Mouse (Mus musculus): ENCODE data around the gene Alg14.

Alg14 gene

DNA sequence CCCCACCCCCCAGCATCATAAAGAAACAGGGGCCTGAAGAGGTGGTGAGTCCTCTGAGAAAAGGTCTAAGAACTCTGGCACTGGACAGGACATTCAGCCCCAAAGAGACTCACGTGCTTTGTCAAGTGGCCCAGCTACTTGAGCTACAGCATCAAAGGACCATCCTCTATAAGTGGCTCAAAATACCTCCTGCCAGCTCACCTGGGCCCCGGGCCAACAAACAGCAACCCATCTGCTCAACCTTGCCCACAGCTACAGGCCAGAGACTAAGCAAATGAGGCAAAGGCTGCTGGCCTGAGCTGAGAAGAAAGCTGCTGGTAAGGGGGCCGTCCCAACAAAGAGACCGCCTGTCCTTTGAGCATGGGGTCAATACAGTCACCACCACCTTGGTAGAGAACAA, 14.0 kb upstream of the Alg14 start:
- DNase-seq (ENCODE audit: low read depth), result no peak

DNA sequence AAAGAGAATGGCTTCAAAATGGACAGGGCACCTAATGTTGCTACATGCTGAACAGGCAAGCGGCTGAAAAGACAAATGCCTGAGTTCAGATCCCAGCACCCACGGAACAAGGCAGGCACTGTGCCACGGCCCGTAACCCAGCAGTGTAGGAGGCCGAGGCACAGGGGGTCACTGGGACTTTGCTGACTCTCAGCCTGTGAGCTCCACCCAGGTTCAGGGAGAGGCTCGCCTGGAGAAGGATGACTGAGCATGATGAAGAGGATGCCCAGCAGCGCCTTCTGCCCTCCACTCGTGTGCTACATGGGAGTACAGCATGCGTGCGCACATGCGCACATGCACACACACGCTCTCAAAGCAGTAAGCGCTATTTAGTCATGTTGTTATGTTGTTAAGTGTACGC, 11.9 kb upstream of the Alg14 start:
- DNase-seq (ENCODE audit: low read depth), result no peak

DNA sequence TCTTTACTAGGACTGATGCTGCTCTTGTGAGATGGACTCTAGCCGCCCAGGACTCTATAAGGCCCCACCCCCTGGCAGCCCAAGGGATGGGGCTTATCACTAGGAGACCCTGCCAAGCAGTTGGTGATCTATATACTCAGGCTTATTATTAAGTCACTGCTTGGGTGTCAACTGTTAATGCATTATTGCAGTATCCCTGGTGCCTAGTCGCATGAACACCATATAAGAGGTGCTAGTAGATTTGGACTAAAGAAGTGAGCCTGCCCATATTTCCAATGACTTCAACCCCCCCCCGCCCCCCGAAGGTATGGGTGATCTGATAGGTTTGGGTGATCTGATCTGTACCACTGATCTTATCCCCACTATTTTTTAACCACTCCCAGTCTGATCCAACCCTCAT, 8.6 kb upstream of the Alg14 start, which contains the start of gene Tmem56:
TSS of gene Tmem56 (minus strand) at position 101 of the 400 bp plus-strand sequence.
- no peak for DNase-seq (ENCODE audit: low read depth)

DNA sequence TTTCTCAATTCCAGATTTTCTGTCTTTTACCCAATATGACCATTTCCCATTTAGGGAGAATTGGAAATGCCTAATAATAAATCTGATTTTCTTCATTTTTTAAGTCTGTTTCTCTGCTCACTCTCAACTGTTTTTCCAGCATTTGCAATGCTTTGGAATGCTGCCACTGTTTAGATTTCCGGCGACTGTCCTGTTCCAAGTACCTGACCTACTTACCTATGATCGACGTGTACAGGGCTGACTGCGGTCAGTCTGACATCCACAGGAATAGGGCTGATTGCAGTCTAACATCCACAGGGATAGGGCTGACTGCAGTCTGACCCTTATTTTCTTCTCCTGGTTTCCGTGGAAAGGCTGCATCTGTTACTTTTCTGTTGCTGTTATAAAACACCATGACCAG, 6.4 kb upstream of the Alg14 start:
- no peak for DNase-seq (ENCODE audit: low read depth)

DNA sequence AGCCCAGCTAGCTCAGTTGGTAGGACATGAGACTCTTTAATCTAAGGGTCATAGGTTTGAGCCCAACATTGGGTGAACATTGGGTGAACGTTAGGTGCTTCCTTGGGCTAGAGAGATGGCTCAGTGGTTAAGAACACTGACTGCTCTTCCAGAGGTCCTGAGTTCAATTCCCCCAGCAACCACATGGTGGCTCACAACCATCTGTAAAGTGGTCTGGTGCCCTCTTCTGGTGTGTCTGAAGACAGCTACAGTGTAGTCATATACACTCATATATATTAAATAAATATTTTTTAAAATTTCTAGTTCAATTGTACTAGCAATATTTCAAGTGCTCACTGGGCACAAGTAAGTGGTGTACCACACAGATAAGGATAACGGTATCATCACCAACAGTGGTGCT, 4.4 kb upstream of the Alg14 start:
- no peak for DNase-seq (ENCODE audit: low read depth)

DNA sequence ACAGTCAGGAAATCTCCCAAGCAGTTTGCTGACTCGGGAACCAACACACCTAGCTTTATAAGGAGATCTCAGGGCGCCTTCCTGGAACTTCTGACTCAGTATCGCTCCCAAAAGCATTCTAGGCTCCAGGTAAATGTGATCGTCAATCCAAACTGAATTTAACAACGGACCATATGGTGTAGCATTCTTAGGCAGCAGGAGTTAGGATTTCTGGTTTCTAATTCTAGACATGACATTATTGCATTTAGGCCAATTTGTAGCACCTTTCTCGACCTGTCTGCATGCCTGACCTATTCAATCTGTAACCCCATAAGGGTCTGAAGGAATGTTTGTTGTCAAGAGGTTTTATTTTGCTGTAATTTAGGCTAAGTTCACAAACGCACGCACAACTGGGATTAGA, 892 bp upstream of the Alg14 start:
- DNase-seq (ENCODE audit: low read depth), result no peak

DNA sequence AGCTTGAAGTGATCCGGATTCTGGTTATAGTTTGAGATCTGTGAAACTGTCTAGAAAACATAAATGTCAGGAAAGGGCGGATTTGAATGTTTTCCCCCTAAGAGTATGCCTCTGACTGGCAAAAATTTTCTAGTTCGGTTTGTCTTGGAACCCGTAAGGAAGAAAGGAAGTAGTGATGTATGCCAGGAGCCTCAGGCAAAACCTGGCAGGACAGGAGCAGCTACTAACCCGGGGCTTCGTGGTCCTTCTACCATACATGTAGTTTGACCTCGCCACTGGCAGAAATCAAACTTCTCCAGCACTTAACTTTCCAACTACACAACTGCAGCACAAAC, 381 bp upstream of the Alg14 start:
- no peak for DNase-seq (ENCODE audit: low read depth)

DNA sequence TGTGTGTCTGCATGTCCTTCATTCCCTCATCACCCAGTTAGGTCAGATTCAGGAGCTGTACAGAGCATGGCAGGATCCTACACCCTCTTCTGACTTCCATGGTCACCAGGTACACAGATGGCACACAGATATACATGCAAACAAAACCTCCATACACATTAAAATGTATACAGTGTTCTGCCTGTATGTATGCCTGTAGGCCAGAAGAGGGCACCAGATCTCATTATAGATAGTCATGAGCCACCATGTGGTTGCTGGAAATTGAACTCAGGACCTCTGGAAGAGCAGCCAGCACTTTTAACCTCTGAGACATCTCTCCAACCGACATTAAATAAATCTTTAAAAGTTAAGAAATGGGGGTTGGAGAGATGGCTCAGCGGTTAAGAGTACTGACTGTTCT, 2.6 kb downstream of the Alg14 start:
- DNase-seq (ENCODE audit: low read depth), result no peak

DNA sequence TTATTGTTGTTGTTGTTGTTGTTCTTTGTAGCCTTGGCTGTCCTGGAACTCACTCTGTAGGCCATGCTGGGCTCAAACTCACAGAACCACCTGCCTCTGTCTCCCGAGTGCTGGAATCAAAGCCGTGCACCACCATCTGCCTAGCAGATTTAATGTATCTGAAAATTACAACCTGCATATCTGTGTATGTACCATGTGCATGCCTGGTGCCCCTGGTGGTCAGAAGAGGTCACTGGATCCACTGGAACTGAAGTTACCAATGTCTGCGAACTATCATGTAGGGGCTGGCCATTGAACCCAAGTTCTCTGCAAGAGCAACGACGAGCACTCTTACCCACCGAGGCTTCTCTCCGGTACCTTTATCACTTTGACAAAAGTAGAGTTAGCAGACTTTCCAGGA, 15.1 kb downstream of the Alg14 start:
- DNase-seq (ENCODE audit: low read depth), result no peak

DNA sequence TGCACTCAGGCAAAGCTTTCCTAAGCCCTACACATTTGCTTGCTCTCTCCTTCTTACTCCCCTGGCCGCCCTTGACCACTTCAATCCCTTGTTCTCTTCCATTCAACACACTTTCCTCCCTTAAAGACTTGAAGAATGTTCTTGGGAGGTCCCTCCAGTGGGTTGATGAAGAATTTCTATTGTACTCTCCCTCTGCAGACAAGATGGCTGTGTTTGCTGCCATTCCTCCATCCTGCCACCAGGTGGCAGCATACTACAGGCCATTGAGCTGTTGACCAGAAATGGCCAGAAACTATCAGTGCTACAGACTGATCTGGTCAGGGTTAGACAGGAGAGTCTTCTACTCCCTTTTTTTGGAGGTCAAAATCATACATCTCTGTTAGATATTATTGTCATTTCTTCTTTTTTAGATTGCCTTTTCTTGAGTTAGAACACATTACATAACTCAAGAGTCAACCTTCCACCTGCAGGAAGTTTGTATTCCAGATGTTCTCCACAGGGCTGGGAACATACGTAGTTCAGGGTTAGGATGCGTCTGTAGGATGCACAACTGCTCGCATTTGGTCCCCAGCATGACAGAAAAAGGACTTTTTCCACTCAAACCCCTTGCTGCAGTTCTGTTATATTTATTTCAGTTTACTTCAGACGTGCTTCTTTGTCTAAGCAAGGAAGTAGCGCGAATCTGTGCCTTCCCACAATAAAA, 16.1 kb downstream of the Alg14 start:
- DNase-seq (ENCODE audit: low read depth), result peak; percentile 72

DNA sequence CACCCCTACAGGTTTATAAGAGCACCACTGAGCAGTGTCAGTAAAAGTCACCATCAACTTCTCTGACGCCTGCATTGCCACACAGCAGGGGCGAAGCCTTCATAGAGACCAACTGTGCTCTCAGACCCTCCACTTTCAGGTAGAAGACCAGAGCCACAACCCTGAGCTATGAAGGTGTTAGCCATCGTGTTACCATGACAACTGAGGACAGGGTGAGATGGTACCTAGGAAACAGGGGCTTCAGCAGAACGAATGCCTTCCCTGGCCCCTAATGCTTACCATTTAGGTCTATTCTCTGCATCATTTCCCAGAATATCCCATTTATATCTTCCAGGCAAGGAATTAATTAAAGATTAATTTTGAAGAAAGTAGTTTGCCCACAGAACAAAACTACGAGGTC, 17.4 kb downstream of the Alg14 start:
- no peak for DNase-seq (ENCODE audit: low read depth)

DNA sequence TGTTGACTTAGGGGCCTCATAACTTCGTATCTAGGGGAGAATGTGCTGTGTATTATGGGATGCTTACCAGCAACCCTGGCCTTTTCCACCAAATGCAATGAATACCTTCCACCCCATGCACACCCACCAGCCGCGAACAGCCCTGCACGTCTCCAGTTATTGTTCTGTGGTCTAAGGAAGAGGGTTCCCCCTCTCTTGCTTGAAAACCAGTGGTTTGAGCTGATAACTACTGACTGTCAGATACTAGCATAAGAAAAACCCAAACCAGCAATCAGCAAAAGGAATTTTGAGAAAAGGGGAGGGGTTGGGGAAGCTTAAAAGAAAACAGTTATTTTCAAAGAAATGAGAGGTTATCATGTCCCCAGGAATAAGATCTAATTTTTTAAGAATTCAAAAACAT, 17.9 kb downstream of the Alg14 start:
- DNase-seq (ENCODE audit: low read depth), result peak; percentile 60

DNA sequence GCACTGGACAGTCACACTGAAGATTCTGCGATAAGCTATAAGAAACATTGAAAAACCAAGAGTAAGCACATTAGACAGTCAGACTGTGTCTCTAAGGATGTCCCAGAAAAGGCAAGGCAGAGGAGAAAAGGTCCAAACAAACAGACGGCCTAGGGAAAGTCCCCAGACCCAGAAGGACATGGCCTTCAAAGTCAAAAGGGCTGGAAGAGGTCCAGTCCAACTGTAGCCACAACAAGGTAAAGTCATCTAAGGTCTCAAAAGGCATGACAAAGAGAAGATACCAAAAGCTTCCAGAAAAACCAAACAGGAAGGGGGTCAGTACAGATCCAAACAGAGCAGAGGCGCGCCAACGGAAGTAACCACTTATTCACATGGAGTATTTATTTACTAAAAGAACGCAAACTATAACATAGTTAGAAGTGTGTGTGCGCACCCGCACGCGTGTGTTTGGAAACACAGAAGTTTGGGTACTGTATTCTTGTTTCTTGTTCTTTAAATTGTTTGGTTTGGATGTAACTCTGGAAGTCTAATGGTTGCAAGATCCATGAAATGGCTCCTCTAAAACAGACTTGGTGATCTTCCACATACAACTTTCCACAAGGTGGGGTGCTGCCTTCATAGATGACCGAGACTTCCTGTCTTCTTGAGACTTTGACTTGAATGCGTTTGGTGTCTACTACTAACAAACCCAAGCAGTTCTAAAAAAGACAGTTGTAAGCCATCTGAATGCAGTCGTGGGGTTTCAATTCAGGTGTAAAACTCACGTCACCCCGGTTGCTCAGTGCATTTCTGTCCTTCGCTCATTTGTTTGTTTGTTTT, 18.5 kb downstream of the Alg14 start:
- no peak for DNase-seq (ENCODE audit: low read depth)

DNA sequence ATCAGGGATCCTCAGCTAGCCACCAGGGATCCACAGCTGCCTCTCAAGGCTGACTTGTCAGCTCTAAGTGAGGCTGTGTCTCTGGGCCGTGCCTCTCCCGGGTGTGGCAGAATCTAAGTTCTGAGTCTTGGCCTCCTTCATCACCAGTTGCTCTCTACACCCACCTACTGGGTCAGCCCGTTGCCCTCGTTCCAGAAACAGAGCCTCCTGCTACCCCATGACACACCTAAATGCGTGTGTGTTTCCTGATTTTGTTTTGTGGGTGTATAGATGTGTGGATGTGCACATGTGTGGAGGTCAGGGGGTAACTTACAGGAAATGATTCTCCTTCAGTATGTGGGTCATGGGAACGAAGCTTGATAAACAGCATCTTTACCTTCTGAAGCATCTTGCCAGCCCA, 20.9 kb downstream of the Alg14 start:
- DNase-seq (ENCODE audit: low read depth), result no peak

DNA sequence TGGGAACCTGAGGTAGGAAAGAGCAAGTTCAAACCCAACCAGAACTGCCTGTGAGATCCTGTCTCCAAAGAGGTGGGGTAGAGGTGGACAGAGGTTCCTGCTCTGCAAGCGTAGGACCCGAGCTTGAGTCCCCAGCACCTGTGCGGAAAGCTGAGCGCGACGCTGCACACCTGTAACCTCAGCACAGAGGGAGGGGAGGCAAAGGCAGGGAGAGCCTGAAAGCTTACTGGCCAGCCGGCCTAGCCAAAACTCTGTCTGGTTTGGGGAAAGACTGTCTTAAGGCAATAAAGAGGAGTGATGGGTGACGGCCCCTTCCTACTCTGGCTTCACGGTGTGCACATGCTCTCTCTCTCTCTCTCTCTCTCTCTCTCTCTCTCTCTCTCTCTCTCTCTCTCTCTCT, 21.4 kb downstream of the Alg14 start:
- DNase-seq (ENCODE audit: low read depth), result no peak

DNA sequence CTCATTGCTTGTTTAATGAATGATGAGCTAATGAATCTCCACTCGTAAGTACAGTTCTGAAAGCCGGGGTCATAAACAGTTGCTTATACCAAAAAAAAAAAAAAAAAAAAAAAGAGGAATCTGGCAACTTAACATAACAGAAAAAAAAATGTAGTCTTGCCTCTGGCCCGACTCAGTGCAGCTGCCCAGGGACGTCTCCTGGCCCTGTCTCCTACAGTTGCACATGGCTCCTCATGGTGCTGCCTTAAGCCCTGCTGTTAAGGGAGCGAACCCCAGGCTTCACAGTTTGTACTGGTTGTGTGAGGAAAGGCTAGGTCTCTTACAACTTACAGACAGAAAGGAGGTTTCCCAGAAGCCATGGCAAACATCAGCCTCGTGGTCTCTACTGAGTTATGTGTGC, 22.6 kb downstream of the Alg14 start:
- DNase-seq (ENCODE audit: low read depth), result no peak

DNA sequence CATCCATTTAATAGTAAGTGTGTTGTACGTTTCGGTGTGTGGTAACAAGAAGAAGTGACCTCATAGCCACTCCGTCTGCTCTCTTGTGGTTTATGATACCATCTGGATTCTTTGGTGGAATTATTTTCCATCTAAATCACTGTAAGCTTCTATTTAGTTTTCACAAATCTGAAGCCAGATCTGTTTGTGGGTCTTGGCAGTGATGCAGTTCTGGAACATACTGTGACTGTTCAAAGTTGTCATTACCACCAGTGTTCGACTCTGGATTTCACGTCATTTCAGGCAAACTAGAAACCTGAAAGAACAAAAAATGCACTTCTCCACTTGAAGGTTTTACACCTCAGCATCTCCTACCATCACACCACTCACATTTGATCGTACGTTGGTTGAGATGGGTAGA, 23.9 kb downstream of the Alg14 start:
- no peak for DNase-seq (ENCODE audit: low read depth)

DNA sequence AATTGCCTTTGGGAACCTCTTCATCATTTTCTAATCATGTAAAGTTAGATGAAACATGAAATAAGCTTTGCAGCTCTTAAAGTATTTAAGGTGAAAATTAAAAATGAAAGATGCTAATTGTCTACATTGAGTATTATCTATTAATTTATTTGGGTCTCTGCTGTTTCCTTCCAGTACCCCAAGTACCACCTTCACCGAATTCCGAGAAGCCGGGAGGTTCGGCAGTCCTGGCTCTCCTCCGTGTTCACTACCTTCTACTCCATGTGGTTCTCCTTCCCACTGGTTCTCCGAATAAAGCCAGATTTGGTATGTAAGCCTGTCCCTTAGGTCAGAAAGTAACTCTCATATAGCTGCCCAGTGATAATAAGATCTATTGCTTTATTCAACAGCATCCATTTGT, 28.3 kb downstream of the Alg14 start:
- DNase-seq (ENCODE audit: low read depth), result no peak

DNA sequence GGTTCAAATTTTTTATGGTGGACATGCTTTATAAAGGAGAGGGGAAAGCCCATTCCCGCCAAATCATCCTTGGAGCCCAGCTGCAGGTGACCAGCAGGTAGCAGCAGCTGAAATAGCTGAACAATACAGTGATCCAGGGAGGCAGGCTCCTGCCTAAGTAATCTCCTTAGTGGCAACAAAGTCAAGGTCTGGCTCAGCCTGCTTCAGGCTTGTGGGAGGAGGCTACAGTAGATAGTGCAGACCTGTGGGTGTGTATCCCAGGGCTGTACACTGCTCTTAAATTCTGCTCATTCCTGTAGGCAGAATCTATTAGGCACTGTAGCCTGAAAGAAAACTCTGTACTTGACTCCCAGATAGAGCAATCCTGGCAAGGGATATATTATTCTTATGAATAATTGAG, 29.3 kb downstream of the Alg14 start:
- DNase-seq (ENCODE audit: low read depth), result no peak

DNA sequence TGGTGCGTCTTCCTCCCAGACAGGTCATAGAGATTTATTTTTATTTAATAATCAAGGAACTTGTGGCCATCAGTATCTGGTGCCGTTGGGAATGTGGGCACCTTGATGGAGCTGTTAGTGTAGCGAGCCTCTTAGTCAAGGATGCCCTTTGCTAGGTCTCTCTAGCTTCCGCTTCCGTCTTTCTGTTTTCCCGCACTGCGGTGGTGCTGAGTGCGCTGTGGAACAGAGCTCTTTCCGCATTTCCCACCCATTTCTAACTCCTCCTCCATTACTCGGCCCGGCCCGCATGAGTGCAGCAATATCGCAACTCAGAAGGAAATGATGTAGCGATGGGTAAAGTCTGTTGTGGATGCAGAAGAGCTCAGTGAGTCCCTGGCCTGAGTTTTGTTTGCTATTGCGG, 31.8 kb downstream of the Alg14 start:
- DNase-seq (ENCODE audit: low read depth), result no peak

DNA sequence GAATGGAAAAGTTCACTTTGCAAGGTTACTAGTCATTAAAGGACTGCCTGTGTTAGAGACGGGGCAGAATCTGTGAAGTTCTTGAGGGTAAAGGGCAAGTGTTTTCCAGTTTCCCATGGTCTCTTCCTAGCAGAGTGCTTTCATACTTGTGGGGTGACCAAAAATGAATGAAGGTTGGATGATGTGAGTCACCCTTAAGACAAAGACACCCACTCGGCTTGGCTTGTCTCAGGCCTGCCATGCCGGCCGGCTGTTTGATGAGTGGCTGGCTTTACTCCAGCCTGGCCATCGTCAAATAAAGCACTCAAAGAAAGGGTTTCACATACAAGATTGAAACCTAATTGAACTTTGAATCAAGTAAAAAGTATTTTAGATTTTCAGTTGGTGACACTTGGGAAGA, 35.8 kb downstream of the Alg14 start:
- DNase-seq (ENCODE audit: low read depth), result no peak

DNA sequence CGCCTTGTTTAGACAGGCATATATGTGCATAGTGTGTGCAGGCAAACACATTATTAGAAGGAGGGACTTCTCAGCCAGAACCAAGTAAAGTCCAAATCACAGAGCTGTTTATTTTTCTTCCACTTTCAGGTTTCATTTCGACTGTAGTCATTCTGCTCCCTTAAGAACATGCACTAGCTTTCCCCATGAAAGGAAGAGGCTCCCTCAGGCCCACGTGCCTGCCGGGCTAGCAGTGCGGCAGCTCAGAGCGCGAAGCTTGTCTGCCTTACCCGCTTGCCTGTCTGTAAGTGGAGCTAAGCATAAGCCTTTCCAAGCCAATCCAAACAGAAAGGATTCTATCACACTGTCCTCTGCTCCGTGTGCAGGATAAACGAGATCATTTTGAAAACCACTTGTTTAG, 38.1 kb downstream of the Alg14 start:
- no peak for DNase-seq (ENCODE audit: low read depth)

DNA sequence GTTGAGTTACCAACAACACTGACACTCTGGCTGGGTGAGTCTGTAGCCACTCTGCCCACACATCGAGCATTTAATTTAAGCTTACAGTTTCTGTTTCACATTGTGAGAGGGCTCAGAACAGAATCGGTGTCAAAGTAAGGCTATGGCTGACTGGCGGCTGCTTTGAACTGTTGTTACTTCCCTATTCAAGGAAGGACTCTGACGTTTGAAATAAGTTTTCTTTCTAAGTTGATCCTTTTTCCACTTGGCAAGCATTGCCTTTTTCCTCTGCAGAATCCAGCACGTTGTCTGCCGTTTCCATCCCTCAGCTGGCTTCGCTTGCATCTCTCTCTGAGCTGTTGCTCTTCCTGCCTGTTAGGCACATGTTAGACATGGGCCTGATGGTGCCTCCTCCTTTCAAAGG, 38.7 kb downstream of the Alg14 start:
- DNase-seq (ENCODE audit: low read depth), result no peak
